Mouse (Mus musculus) frontal cortex, postnatal 10 days (tissue): ENCODE data around the gene Kcnq4.
A peak's percentile ranks its signal among the peaks of the same experiment; 100 is the strongest.

ENCODE experiments used
- DNase-seq, 2 experiments: peaks; one replicate each; pipeline ENCODE4 v3.0.0; 2022; ENCODE audit warnings: low spot score in 2 of 2, mixed read lengths in 1 of 2

The Kcnq4 gene

GRCm38 (mm10) chr4:120747941-120748866, at the start of gene Kcnq4:
TSS of gene Kcnq4 (minus strand) at chr4:120748612.
- no peak for DNase-seq

DNA sequence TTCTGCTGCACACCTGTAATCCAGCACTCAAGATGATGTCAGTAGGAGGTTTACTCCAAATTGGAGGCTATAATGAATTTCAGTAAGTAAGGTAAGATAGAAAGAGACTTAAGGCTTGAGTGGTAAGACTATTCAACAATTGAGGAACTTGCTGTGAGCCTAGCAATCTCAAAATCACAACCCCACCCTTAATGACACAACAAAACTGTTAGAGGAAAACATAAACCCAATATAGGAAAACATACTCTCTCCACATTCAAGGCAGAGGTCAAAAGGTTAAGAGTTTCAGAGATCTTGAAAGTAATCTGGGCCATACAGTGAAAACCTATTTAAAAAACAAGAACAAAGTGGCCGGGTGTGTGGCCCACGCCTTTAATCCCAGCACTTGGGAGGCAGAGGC, 48.3 kb upstream of the Kcnq4 start:
- no peak for DNase-seq

- DNase-seq = no peak
Observed at GRCm38 (mm10) chr4:120795646-120796045, 47.2 kb upstream of the Kcnq4 start.

DNA sequence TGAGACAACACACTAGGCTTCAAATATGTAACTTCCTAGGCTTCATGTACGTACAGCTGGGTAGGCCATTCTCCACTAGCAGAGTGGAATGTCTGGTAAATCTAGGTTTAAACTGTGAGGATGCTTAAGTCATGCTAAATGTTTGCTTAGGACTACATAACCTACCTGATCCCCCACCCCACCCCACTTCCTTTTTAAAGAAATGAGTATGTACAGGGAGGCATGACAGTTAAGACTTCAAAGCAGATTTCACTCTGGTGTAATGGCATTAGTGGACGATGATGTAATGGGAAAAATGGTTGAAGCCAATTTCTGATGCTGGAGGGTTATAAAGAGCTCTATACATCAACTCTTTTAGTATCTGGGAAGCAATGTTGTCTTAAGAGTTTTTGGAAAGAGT, 44.5 kb upstream of the Kcnq4 start:
- no peak for DNase-seq

GRCm38 (mm10) chr4:120790027-120790426, 41.6 kb upstream of the Kcnq4 start:
- DNase-seq = no peak

DNA sequence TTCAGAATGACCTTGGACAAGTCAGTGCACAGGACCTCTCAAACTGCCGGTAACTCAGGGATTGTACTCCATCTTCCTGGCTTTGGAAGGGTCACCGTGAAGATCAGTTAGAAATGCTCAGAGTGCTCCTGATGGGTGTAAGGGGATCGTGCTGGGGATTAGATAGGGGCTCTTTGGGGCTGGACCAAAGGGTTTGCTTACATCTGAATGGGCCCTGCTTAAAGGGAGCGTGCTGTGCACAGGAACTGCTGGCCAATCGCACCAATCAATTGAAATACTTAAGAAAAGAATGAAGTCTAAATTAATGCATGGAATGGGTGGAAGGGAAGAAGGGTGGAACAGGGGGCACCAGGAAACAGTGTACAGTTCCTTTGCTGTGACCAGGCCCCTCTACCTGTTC, 7.4 kb upstream of the Kcnq4 start:
- no peak for DNase-seq

DNA sequence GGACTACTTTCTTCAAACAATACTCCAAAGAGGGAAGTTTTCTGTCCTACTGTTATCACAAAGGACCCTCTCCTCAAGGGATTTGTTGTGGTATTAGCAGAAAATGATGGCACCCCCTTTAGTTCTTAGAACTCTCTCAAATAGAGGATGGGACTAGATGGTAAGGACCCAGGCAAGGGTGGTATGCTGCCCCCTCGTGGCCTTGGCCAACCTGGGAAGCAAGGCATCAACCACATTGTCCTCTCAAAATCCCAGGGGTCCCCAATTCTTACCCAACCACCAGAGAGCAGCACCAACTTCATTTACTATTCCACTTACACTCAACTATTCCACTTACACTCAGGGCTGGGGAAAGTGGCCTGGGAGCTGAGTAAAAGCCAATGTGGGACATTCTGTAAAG, 6.9 kb upstream of the Kcnq4 start:
- peak; percentile 55 to 63 for DNase-seq

- no peak for DNase-seq
Observed at GRCm38 (mm10) chr4:120749601-120750000, 1.2 kb upstream of the Kcnq4 start.

GRCm38 (mm10) chr4:120747243-120747792, 1.1 kb downstream of the Kcnq4 start:
- DNase-seq = no peak

GRCm38 (mm10) chr4:120746552-120747150, 1.8 kb downstream of the Kcnq4 start:
- DNase-seq = peak in 1 of 2 experiments; percentile 30

DNA sequence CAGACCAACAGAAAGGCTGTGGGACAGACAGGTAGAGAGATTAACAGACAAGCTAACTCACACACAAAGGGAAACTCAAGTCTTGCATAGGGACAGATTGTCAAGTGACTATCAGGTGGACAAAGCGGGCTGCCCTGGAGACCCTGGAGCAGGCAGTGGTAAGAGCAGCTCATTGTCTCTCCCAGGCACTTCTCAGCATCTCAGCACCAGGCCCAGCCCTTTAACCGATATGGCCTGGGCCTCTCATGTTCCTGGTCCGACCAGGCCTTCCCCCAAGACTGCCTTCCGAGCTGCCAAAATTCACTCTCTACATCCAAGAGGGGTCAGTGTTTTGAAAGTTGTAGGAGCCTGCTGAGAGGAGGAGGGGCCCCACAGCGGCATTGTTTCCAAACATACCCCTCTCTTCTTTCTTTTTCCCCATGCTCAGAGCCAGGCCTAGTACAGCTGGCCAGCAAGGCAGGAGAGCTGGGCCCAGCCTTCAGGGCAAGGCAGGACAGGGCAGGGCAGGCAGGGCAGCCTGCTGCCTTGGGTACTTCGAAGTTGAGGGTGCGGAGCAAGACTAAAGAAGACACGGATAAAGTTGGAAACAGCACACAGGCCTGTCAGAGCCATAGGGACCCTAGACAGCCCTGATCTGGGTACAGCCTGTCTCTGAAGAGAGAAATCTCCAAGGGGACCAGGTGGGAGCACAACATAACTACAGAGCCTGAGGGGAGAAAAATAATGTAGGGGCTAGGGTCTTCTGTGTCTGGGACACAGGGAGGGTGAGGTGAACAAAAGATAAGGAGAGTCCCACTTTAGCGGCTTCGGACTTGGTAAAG, 2.5 kb downstream of the Kcnq4 start:
- no peak for DNase-seq

- no peak for DNase-seq
Observed at GRCm38 (mm10) chr4:120743636-120744035, 4.8 kb downstream of the Kcnq4 start.

GRCm38 (mm10) chr4:120741303-120741702, 7.1 kb downstream of the Kcnq4 start:
- DNase-seq = no peak

DNA sequence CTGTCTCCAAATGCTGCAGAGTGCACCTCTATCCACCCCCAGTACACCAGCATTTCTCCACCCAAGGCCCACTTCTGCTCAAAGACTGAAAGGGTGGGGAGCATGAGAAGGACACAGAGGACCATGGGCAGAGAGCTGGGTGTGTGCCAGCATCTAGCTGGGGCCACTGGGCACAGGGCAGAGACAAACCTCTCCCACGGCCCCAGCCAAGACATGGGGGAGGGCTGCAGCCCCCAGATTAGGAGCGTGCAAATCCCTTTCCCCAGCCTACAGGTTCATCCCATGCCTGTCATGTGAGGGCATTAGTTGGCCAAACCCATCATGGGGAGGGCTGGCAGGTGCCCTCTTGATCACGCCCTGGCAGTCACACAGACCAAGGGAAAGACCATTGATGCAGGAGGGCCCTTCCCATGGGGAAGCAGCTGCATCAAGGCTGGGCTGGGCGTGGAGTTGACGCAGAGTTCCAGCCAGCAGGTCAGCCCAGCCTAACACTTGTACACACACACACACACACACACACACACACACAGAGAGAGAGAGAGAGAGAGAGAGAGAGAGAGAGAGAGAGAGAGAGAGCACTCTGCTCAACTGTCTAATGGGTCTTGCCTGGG, 14.3 kb downstream of the Kcnq4 start:
- DNase-seq = no peak

DNA sequence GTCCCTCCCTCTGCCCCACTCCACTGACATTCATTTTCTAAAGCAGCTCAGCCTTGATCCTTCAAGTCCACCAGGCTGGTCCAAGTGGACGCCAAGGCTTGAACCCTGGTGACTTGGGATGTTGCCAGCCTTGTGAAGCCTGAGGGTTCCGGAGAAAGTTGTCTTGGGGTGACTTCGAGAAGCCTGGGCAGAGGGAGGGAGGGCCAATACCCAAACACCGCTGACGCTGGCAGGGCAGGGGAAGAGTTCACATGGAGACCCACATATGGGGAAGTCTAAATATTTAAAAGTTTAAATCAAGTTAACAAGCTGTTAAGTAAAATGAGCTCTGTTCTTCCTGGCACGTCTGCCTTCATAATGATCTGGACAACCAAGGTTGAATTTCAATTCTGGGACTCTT, 15.7 kb downstream of the Kcnq4 start:
- DNase-seq = no peak

DNA sequence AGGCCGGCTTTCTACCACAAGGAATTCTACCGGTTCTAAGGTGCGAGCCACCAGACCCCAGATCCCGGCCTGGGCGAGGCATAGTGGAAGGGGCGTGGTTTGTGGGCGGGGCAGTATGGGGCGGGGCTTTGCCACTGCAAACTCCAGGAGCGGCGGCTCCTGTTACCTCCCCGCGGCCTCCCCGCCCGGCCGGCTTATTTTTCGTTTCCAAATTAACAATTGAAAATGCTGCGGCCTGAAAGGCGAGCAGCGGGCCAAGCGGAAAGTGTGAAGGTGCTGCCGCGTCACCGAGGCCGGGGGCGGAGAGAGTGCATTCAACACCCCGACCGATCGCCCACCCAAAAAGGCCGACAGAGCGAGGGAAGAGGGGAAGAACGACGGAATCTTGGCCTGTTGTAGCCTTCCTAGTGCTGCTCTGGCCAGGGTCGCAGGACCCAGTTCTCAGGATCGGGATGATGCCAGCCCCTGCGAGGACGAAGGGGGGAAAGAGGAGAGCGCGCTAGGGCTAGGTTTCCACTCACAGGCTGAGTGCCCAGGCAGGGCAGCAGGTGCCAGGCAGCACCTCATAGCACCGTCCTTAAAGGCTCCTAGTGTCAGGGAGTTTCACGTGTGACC, 17.3 kb downstream of the Kcnq4 start:
- DNase-seq = no peak

- DNase-seq = no peak
Observed at GRCm38 (mm10) chr4:120730574-120730973, 17.8 kb downstream of the Kcnq4 start.

DNA sequence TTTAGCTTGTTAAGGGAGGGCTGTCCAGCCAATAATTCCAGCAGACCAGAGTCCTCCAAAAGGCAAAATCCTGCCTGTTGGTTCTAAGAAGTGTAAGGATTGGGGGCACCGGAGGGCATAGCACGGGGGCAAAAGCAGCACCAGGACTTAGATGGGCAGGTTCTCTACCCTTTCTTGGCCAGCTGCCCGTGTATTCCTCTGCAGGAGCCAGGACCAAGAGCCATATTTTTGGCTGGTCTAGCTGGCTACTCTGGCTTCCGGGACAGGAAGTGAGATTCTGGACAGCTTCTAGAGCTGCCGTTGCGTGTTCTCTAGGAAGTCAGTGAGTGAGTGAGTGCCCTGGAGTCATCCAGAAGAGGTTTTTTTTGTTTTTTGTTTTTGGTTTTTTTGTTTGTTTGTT, 18.3 kb downstream of the Kcnq4 start:
- DNase-seq = no peak

DNA sequence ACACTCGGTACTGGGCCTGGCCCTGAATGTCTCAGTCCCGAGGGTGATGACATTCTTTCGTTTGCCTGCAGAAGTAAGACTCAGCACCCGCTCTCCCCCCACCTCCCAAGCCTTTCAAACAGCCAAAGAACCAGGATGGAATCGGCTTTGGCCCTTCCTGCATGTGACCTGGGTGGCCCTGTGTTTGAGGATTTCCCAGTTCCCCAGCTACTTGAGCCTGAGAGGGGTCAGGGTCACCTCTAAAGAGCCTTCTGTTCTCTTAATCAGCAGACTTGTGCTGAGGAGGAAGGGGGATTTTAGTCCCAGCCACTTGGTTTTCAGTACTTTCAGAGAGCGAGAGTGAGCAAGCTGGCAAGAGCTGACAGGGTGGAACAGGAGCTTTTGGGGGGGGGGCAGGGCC, 19.0 kb downstream of the Kcnq4 start:
- no peak for DNase-seq

DNA sequence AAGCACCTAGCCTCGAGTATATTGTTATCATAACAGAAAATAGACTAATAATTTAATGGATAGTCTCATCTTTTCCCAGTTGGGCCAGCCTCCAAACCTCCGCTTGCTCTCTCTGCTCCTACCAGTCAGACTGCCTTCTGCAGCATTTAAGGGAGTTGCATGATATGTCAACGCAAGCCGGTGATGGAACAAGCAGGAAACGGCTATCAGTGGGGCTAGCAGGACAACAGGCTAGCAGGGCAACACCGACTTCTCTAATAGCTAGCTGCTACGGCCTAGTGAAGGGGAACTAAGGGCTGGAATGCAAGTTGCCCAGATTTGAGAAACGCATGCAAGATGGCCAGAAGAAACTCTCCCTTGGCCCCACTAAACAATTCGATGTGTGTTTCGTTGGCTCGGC, 20.6 kb downstream of the Kcnq4 start:
- no peak for DNase-seq

DNA sequence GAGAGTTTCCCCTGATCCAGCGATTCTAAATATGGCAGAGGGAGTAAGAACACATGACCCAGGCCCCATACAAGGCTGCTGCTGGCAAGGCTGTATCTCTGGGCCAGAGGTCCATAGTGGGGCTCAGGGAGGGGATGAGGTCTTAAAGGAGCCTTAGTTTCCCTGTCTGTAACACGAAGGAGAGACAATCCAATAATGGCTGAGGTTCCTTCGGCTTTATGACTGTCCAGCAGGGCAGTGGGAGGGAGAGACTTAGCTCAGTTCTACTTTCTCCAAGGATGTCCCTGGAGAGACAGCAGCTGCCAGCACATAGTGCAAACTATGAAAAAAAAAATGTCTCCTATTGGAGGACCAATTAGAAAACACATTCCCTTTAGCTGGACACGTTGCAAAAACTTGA, 22.2 kb downstream of the Kcnq4 start:
- no peak for DNase-seq
